Mouse (Mus musculus) ES-E14 (cell line): ENCODE data around the gene Kbtbd7.

Experiments
- CHD2 ChIP-seq: IDR thresholded peaks from 2 replicates; pipeline ENCODE4 v1.6.1; 2014; ENCODE audit warnings: mild to moderate bottlenecking, low read depth, low read length, inconsistent platforms
- HCFC1 ChIP-seq: IDR thresholded peaks from 2 replicates; pipeline ENCODE4 v1.6.1; 2012; ENCODE audit warnings: low read length, inconsistent platforms, borderline replicate concordance; ENCODE audit not compliant: insufficient read depth
- ZC3H11A ChIP-seq: IDR thresholded peaks from 2 replicates; pipeline ENCODE4 v1.6.1; 2012; ENCODE audit warnings: low read depth, mild to moderate bottlenecking, inconsistent platforms, low read length, borderline replicate concordance
- ZNF384 ChIP-seq: IDR thresholded peaks from 2 replicates; pipeline ENCODE4 v1.6.1; 2012; ENCODE audit warnings: low read depth, low read length, inconsistent platforms

GRCm38 (mm10) chr14:79394564-79394963, 31.7 kb upstream of the Kbtbd7 start:
- TF ChIP-seq HCFC1 = no peak
- no peak for TF ChIP-seq ZNF384
- no peak for TF ChIP-seq CHD2
- peak; percentile 57; the same call in 1 of the 2 replicates for TF ChIP-seq ZC3H11A
